Mouse (Mus musculus) brain, embryonic 14.5 days (tissue): ENCODE data around the gene Chd8.

Experiments used
- CTCF ChIP-seq: fragments of 200-500 bp; IDR thresholded peaks from 2 replicates; pipeline ENCODE4 v1.5.1; 2012; ENCODE audit warnings: inconsistent platforms, mild to moderate bottlenecking, moderate library complexity, borderline replicate concordance; ENCODE audit not compliant: insufficient read depth, insufficient read length; ENCODE audit errors: extremely low read depth
- POLR2A ChIP-seq: fragments of 200-500 bp; IDR thresholded peaks from 2 replicates; pipeline ENCODE4 v1.6.1; 2012; ENCODE audit warnings: mild to moderate bottlenecking, inconsistent platforms, borderline replicate concordance; ENCODE audit not compliant: poor library complexity, insufficient read depth, insufficient read length, severe bottlenecking; ENCODE audit errors: extremely low read depth

DNA sequence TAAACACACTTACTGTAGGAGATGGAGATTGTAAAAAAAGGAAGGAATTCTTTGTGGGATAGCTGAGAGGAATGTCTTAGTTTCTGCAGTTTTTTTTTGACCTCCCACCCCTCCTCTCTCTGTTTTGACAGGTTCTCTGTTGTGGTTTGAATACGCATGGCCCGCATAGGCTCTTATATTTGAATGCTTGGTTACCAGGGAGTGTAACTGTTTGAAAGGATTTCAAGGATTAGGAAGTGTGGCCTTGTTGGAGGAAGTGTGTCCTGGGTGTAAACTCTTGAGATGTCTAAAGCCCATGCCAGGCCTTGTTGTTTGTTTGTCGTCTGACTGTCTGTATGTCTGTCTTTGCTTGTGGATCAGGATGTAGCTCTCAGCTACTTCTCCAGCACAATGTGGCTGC lies 105.0 kb downstream of the Chd8 start:
- no peak for TF ChIP-seq CTCF
- no peak for TF ChIP-seq POLR2A
